Mouse (Mus musculus): ENCODE data around the gene Ddx18.

- TF ChIP-seq POLR2A (IDR thresholded peaks at IDR 0.05; ENCODE audit: insufficient read depth, low read length) = no peak
- TF ChIP-seq CTCF (IDR thresholded peaks at IDR 0.05; ENCODE audit: low read depth, low read length) = no peak
- no peak for TF ChIP-seq EP300 (IDR thresholded peaks at IDR 0.05; ENCODE audit: insufficient read depth, low read depth, low read length)
These were observed 57.2 kb downstream of the Ddx18 start for GRCm38 (mm10) chr1:121510420-121511140.
